Comparison of ENCODE assay signal across 8 mouse cellular contexts in the genomic region with DNA sequence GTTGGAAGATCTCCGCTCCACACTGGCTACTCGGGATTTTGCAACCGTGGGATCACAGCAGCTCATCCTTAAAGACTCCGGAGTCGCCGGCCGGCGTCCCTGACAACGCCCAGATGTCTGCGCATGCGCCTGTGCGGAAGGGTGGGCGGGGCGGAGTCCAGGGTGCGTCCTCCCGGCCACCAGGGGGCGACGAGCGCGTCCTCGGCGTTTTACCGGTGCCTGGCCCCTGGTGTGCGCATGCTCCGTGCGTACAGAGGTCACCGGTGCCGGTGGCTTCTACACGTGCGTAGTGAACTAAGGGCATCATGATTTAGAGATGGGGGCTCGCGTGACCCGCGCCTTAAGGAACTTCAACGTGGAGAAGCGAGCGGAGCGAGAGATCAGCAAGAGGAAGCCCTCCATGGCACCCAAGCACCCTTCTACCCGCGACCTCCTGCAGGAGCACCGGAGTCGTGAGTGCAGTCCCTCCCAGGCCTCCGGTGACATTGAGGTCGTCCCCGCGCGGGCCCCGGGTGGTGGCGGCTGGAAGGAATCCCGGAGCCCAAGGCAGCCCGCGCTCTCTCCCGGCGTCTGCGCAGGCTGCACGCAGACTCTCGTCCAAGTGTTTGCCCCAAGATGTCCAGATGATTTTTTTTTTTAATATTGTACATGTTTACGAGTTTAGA. TPM values are rescaled to one million over a fixed set of nuclear protein-coding genes. Genes with fewer than 3 reads are reported as not detected.
DNase-seq lines count a peak whose midpoint lies in the region; ATAC-seq and TF ChIP-seq lines count a peak whose summit lies in the region.

A gene (plus strand): TSS at position 233 of the 665 bp plus-strand sequence.

- in situ Hi-C loops in CH12.LX (cut with MboI; ENCODE audit: low pct_ligation_motif_present, low pct_unique_long_range_greater_than_20kb, low sequenced_read_pairs): loop anchor here (5.0 kb wide), 1 partner anchor 181 kb away; no protein-coding TSS in a partner anchor

- peak; percentile 97 for ATAC-seq in forebrain, embryonic 11.5 days (replicated peaks; ENCODE audit: low FRiP score)
- ATAC-seq in heart, embryonic 16.5 days (replicated peaks; ENCODE audit: extremely low read depth, insufficient read depth, low FRiP score): peak; percentile 99
- ATAC-seq in liver, embryonic 15.5 days (ENCODE audit: insufficient read depth): peak; percentile 99
- peak; percentile 98 for ATAC-seq in neural tube, embryonic 12.5 days (ENCODE audit: low FRiP score, low read depth)

- TF ChIP-seq CTCF in CH12.LX (conservative IDR thresholded peaks at IDR 0.05 in 1 of 2, IDR thresholded peaks at IDR 0.05 in 1 of 2; ENCODE audit: low read depth in 2 of 2, low read length in 2 of 2): peak; percentile 21 to 88; a peak in 3 of 4 replicates

- TF ChIP-seq EP300 in CH12.LX (IDR thresholded peaks at IDR 0.05; ENCODE audit: low read length): no peak

- peak within 1 kb of the TSS; percentile 85 for H3K9ac ChIP-seq in CH12.LX (ENCODE audit: insufficient read depth, low read depth)
- peak within 1 kb of the TSS; percentile 70 for H3K9ac ChIP-seq in forebrain, embryonic 11.5 days (ENCODE audit: low read length)
- H3K9ac ChIP-seq in heart, embryonic 16.5 days (ENCODE audit: low read length): peak within 1 kb of the TSS; percentile 91
- peak within 1 kb of the TSS; percentile 72 for H3K9ac ChIP-seq in liver, embryonic 15.5 days
- peak within 1 kb of the TSS; percentile 72 for H3K9ac ChIP-seq in neural tube, embryonic 12.5 days

- peaks cover 11% of the 10 kb centered on the region for H3K79me2 ChIP-seq in CH12.LX (replicated peaks; ENCODE audit: control insufficient read depth, extremely low read depth, insufficient read depth, poor library complexity, severe bottlenecking)

- peak; percentile 92 for TF ChIP-seq POLR2A in CH12.LX (IDR thresholded peaks at IDR 0.05; ENCODE audit: low read depth, low read length)

- H3K4me3 ChIP-seq in CH12.LX (replicated peaks in 1 of 3; ENCODE audit: low read depth in 2 of 3, low read length in 2 of 3, poor library complexity in 1 of 3): peak within 1 kb of the TSS; percentile 80 to 83 (median 83)
- peak within 1 kb of the TSS; percentile 66 for H3K4me3 ChIP-seq in forebrain, embryonic 11.5 days (ENCODE audit: low read depth, low read length)
- peak within 1 kb of the TSS; percentile 92 for H3K4me3 ChIP-seq in heart, embryonic 16.5 days (ENCODE audit: low read length)
- peak within 1 kb of the TSS; percentile 88 for H3K4me3 ChIP-seq in liver, embryonic 15.5 days (replicated peaks)
- H3K4me3 ChIP-seq in neural tube, embryonic 12.5 days: peak within 1 kb of the TSS; percentile 78

- H3K9me3 ChIP-seq in CH12.LX (replicated peaks; ENCODE audit: low read length): no peaks in the 10 kb centered on the region
- H3K9me3 ChIP-seq in forebrain, embryonic 11.5 days (ENCODE audit: control insufficient read depth, low read length): no peaks in the 10 kb centered on the region
- no peaks in the 10 kb centered on the region for H3K9me3 ChIP-seq in heart, embryonic 16.5 days (replicated peaks; ENCODE audit: control insufficient read depth, low read length)
- H3K9me3 ChIP-seq in liver, embryonic 15.5 days (replicated peaks): no peaks in the 10 kb centered on the region
- no peaks in the 10 kb centered on the region for H3K9me3 ChIP-seq in neural tube, embryonic 12.5 days

- under 1% methylated on average over 55 of the region's 58 CpGs for WGBS in forebrain, embryonic 11.5 days
- under 1% methylated on average over 58 of the region's 58 CpGs for WGBS in heart, embryonic 16.5 days
- WGBS in liver, embryonic 15.5 days (ENCODE audit: insufficient replicate concordance): under 1% methylated on average over 58 of the region's 58 CpGs
- WGBS in neural tube, embryonic 12.5 days: under 1% methylated on average over 58 of the region's 58 CpGs

- peak; percentile 1 for TF ChIP-seq RAD21 in CH12.LX (IDR thresholded peaks at IDR 0.05; ENCODE audit: low read depth, low read length)

- H3K36me3 ChIP-seq in CH12.LX (replicated peaks in 1 of 2; ENCODE audit: control insufficient read depth in 1 of 2, insufficient read depth in 1 of 2, low read length in 1 of 2): peaks cover 7 to 19% of the 10 kb centered on the region in 2 experiments
- peaks cover 3% of the 10 kb centered on the region; the same call in 1 of the 2 replicates for H3K36me3 ChIP-seq in forebrain, embryonic 11.5 days (ENCODE audit: control insufficient read depth, insufficient read depth, low read length)
- peaks cover 17% of the 10 kb centered on the region for H3K36me3 ChIP-seq in heart, embryonic 16.5 days (ENCODE audit: control insufficient read depth, insufficient read depth)
- H3K36me3 ChIP-seq in liver, embryonic 15.5 days (replicated peaks): peaks cover 15% of the 10 kb centered on the region
- peaks cover 12% of the 10 kb centered on the region for H3K36me3 ChIP-seq in neural tube, embryonic 12.5 days

- dilution Hi-C loops in CH12.LX (cut with MboI; ENCODE audit: extremely low pct_ligation_motif_present, extremely low pct_unique_long_range_greater_than_20kb, low sequenced_read_pairs): no loop called here

- no peak within 1 kb of the TSS for H3K27ac ChIP-seq in CH12.LX (ENCODE audit: insufficient read depth, low read depth)
- H3K27ac ChIP-seq in forebrain, embryonic 11.5 days (ENCODE audit: low read depth, low read length): no peak within 1 kb of the TSS
- H3K27ac ChIP-seq in heart, embryonic 16.5 days (ENCODE audit: low read length): peak within 1 kb of the TSS; percentile 81
- H3K27ac ChIP-seq in liver, embryonic 15.5 days (replicated peaks): 0 out of 2 replicates have a peak within 1 kb of the TSS, but pooled peaks have one; percentile 29
- no peak within 1 kb of the TSS for H3K27ac ChIP-seq in neural tube, embryonic 12.5 days

- DNase-seq in CH12.LX (ENCODE audit: extremely low read depth): peak; percentile 92
- DNase-seq in c-Kit-positive CD71-positive TER-119-negative erythroid progenitor cells, embryonic 14.5 days (ENCODE audit: low read depth): peak; percentile 87
- DNase-seq in forebrain, embryonic 11.5 days (ENCODE audit: low spot score): peak; percentile 99
- DNase-seq in kidney, postnatal 36 days: peak; percentile 96 to 99
- peak; percentile 82 for DNase-seq in telencephalon, adult 2 months (ENCODE audit: low read depth, low spot score)

- H3K4me2 ChIP-seq in CH12.LX (ENCODE audit: insufficient read depth, low read depth, poor library complexity, severe bottlenecking): peak within 1 kb of the TSS; percentile 99
- peak within 1 kb of the TSS; percentile 66 for H3K4me2 ChIP-seq in forebrain, embryonic 11.5 days (ENCODE audit: low read depth, low read length, severe bottlenecking)
- H3K4me2 ChIP-seq in heart, embryonic 16.5 days (ENCODE audit: low read depth, low read length): peak within 1 kb of the TSS; percentile 98
- H3K4me2 ChIP-seq in liver, embryonic 15.5 days: peak within 1 kb of the TSS; percentile 92
- H3K4me2 ChIP-seq in neural tube, embryonic 12.5 days (replicated peaks): peak within 1 kb of the TSS; percentile 70

- H3K4me1 ChIP-seq in CH12.LX (ENCODE audit: control insufficient read depth in 1 of 2, insufficient read depth in 2 of 2): no peaks in the 10 kb centered on the region
- 0 out of 2 replicates have a peak, but pooled peaks cover 2% of the 10 kb centered on the region for H3K4me1 ChIP-seq in forebrain, embryonic 11.5 days (replicated peaks; ENCODE audit: control insufficient read depth, insufficient read depth, low read length)
- H3K4me1 ChIP-seq in heart, embryonic 16.5 days (ENCODE audit: control insufficient read depth, insufficient read depth, low read length): peaks cover 11% of the 10 kb centered on the region
- peaks cover 15% of the 10 kb centered on the region for H3K4me1 ChIP-seq in liver, embryonic 15.5 days (replicated peaks)
- peaks cover 7% of the 10 kb centered on the region; the same call in 1 of the 2 replicates for H3K4me1 ChIP-seq in neural tube, embryonic 12.5 days

- H3K27me3 ChIP-seq in CH12.LX (replicated peaks): no peaks in the 10 kb centered on the region
- H3K27me3 ChIP-seq in forebrain, embryonic 11.5 days (ENCODE audit: control insufficient read depth, insufficient read depth, low read length): no peaks in the 10 kb centered on the region
- H3K27me3 ChIP-seq in heart, embryonic 16.5 days (ENCODE audit: control insufficient read depth, insufficient read depth, low read length): no peaks in the 10 kb centered on the region
- H3K27me3 ChIP-seq in liver, embryonic 15.5 days: no peaks in the 10 kb centered on the region
- no peaks in the 10 kb centered on the region for H3K27me3 ChIP-seq in neural tube, embryonic 12.5 days (replicated peaks)

TF ChIP-seq in CH12.LX, 34 proteins besides CTCF, POLR2A, EP300 and RAD21 (continues in another document):
- TF ChIP-seq MAFK (IDR thresholded peaks at IDR 0.05; ENCODE audit: insufficient replicate concordance, low read length) (no peak), E2F4 (IDR thresholded peaks at IDR 0.05; ENCODE audit: insufficient replicate concordance, low read depth, low read length) (no peak), RCOR1 (conservative IDR thresholded peaks at IDR 0.05; ENCODE audit: low read depth, low read length) (no peak), ETS1 (conservative IDR thresholded peaks at IDR 0.05; ENCODE audit: low read depth, low read length) (peak; percentile 13; the same call in 1 of the 2 replicates), SIN3A (IDR thresholded peaks at IDR 0.05; ENCODE audit: low read length) (peak; percentile 70), ZC3H11A (IDR thresholded peaks at IDR 0.05; ENCODE audit: low read depth, low read length) (no peak), KAT2A (IDR thresholded peaks at IDR 0.05; ENCODE audit: insufficient replicate concordance, low read length) (peak; percentile 52; the same call in 1 of the 2 replicates), ZNF384 (IDR thresholded peaks at IDR 0.05; ENCODE audit: low read depth, low read length) (no peak), MYC (IDR thresholded peaks at IDR 0.05; ENCODE audit: low read depth, low read length) (peak; percentile 97), MXI1 (IDR thresholded peaks at IDR 0.05; ENCODE audit: low read depth, low read length) (peak; percentile 99), HCFC1 (IDR thresholded peaks at IDR 0.05; ENCODE audit: low read depth, low read length) (peak; percentile 80), MEF2A (IDR thresholded peaks at IDR 0.05; ENCODE audit: borderline replicate concordance, low read depth, low read length) (no peak), IRF4 (IDR thresholded peaks at IDR 0.05; ENCODE audit: low read depth, low read length) (peak; percentile 65; the same call in 1 of the 2 replicates), JUND (conservative IDR thresholded peaks at IDR 0.05; ENCODE audit: low read depth, low read length) (no peak)

RNA-seq across cellular contexts. Expression of the gene that starts here (rescaled TPM):
- 13.9 and 24.0 TPM in 2 replicates for total RNA-seq in CH12.LX (2012; rRNA removed)
- 46.2 and 56.2 TPM in 2 replicates for total RNA-seq in CH12.LX (2014; rRNA removed)
- polyA plus RNA-seq in CH12.LX (2012; ENCODE audit: insufficient read length, low read depth): 53.1 and 54.1 TPM in 2 replicates
- 66.5 and 67.8 TPM in 2 replicates for polyA plus RNA-seq in forebrain, embryonic 11.5 days (2014; fragmentation: Nextera tagmentation; extraction: Ambion mirVana)
- 75.6 and 75.9 TPM in 2 replicates for polyA plus RNA-seq in heart, embryonic 16.5 days (2015; fragmentation: Nextera tagmentation; extraction: Ambion mirVana)
- 20.2 and 22.0 TPM in 2 replicates for polyA plus RNA-seq in liver, embryonic 15.5 days (2015; fragmentation: Nextera tagmentation; extraction: Ambion mirVana)
- 54.1 and 56.9 TPM in 2 replicates for polyA plus RNA-seq in neural tube, embryonic 12.5 days (2016; fragmentation: Nextera tagmentation; extraction: Ambion mirVana)

Comparison
In these comparisons a context has a peak if more than half of its experiments do, and no peak if none do; other contexts are left out.
1. H3K27ac ChIP-seq: peak in heart, embryonic 16.5 days (single experiment) and liver, embryonic 15.5 days (single experiment); none in CH12.LX (single experiment), forebrain, embryonic 11.5 days (single experiment) and neural tube, embryonic 12.5 days (single experiment).
2. Peak in every context shown above with its lines, with median percentiles within 50 percentile points of each other: DNase-seq, H3K4me2 ChIP-seq, H3K4me3 ChIP-seq, H3K9ac ChIP-seq and ATAC-seq.